Mouse (Mus musculus): ENCODE data around the gene Abcd3. TPM values are rescaled to one million over a fixed set of nuclear protein-coding genes. Genes with fewer than 3 reads are reported as not detected.
A peak's percentile ranks its signal among the peaks of the same experiment; 100 is the strongest.

The Abcd3 gene
- total RNA-seq, 4 experiments from 2014 or later, result 33.2 to 39.3 (median 34.6) TPM

- DNase-seq (ENCODE audit: low spot score in 2 of 2), result no peak
These were observed 75.5 kb downstream of the Abcd3 start for GRCm38 (mm10) chr3:121739489-121740213.

DNA sequence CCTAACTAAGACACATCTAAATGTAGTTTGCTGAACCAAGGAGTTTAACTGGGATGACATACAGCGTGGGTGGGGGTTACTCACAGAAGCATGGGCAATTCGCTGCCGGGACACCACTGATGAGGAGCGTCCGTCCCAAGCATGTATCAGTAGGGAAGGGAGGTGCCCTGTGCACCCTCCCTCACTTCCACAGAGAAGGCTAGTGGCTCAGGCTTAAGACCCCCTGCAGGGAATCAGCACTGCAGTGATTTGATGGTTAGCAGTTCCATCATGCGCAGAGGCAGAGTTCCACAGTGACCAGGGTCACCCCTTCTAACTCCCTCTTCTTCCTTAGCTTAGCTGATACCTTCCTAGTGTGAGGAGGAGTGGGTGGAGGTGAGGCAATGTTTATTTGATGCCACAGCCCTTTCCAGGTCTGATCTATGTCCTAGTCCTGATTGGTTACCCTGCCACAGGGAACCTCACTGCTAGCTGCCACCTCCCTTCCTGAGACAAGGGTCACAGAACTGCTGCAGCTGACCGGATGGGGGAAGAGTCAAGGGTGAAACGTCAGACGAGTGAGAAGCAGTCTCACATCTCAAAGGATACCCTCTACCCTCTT lies 76.3 kb downstream of the Abcd3 start:
- DNase-seq (ENCODE audit: low spot score in 2 of 2), result no peak

GRCm38 (mm10) chr3:121737901-121738300 lies 77.2 kb downstream of the Abcd3 start:
- no peak for DNase-seq (ENCODE audit: low spot score in 2 of 2)

GRCm38 (mm10) chr3:121737453-121737852 lies 77.6 kb downstream of the Abcd3 start:
- no peak for DNase-seq (ENCODE audit: low spot score in 2 of 2)

DNA sequence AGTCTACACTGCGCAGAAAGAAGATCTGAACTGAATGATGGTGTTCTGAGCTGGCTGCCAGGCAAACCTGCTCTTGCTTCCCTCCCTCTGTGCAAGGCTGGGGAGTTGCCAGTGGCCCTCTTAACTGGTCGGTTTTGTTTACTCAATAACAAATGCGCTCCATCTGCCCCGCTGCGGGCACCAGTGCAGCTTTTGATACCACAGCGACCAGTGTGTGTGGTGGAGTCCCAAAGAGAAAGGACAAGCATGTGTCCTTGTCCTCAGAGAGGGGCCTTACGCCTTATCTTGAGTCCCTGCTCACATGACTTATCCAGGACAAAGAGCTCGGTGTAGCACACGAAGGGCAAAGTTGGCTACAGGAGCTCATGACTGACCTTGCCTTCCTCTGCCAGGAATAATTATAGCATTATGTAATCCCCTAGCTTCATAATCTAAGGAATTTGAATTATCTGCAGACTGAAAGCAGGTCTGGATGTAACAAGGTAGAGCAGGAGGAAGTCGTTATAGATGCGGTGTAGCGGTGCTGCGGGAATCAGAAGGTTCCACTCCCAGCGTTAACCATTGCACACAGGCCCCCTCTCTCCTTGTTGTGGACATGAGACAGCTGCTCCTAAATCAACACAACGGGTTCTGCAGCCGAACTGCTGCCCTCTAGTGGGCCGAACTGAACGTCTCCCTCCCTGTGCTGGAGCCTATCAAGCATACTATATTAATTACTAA lies 78.9 kb downstream of the Abcd3 start:
- peak; percentile 64 to 71 for DNase-seq (ENCODE audit: low spot score in 2 of 2)

GRCm38 (mm10) chr3:121735542-121735941 lies 79.6 kb downstream of the Abcd3 start:
- DNase-seq (ENCODE audit: low spot score in 2 of 2), result no peak

GRCm38 (mm10) chr3:121729678-121730077 lies 85.4 kb downstream of the Abcd3 start:
- DNase-seq (ENCODE audit: low spot score in 2 of 2), result no peak

- no peak for DNase-seq (ENCODE audit: low spot score in 2 of 2)
These were observed 89.5 kb downstream of the Abcd3 start for GRCm38 (mm10) chr3:121725651-121726050.

DNA sequence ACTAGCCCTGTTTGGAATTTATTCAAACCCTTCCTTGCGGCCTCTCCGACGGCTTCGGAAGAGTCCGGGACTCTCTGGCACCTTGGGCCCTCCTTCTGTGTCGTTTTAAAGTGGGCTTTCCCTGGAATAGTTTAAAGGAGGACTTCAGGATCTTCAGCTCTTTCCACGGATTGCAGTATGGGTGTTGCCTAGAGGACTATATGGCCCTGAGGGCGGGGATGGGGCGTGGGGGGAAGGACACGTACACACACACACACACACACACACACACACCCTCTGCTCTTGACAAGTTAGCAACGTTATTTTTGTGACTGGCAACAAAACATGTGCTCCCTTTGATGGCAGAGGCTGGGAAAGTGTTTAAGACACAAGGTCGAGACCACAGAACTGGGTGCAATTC lies 90.5 kb downstream of the Abcd3 start:
- DNase-seq (ENCODE audit: low spot score in 2 of 2), result no peak

DNA sequence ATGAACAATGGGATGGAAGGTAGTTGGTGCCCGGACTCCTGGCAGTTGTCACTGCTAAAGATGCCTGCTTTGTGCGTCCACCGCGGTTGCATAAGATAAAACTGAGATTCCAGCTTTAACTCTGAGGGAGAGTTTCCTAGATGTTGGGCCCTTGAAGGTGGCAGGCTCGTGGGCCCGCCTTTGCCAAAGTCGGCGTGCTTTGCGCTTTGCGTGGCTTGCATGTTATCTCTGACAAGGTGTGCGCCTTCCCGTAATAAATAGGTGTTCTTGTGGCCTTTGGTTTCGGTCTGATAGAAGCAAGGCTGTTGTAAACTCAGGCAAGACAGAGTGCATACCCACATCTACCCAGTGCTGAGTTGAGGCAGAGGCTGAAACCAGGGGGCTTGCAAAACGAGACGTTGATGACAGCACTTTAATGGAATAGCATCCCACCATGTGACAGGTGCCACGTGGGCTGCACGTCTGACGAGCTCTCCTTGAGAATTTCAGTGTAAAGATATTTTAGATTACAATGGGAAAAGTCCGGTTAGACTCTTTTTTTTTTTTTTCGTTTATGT lies 91.1 kb downstream of the Abcd3 start:
- no peak for DNase-seq (ENCODE audit: low spot score in 2 of 2)

DNA sequence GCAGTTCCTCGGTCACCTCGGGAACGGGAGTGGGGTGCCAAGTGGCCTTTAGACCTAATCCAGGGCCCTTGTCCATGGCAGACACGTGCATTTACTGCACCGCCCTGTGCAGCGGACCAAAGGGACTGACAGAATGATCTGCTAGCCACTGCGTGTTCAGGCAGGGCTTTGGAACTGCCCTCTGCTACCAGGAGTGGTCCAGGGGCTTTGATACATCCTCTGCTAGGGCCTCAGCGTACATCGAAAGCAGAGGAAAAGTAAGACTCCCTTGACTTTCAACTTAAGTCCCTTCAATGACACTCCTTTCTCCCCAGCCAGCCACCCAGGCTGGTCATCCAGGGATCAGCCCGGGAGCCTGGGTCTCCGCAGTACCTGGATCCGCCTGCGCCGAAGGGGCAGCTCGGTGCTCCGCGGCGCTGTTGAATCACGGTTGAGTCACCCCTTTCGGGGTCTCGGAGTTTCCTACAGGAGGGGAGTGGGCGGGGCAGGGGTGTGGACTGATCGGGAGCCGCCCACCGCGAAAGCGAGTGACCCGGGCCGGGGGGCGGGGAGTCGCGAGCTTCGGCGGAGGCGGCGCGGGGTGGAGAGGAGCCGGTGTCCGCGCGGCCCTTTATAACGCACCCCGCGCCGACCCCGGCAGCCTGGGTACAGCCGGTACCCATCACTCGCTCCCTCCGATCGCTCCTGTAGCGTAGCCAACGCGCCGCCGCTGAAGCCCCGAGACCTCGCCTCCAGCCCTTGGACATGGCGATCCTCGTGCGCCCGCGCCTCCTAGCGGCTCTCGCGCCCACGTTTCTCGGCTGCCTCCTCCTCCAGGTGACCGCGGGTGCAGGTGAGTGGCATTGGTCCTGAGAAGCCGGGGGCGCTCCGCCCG lies 91.9 kb downstream of the Abcd3 start, which contains the start of gene F3:
F3 (plus strand) TSS at position 567 of the 874 bp plus-strand sequence.
- DNase-seq (ENCODE audit: low spot score in 2 of 2), result peak; percentile 58 to 70

DNA sequence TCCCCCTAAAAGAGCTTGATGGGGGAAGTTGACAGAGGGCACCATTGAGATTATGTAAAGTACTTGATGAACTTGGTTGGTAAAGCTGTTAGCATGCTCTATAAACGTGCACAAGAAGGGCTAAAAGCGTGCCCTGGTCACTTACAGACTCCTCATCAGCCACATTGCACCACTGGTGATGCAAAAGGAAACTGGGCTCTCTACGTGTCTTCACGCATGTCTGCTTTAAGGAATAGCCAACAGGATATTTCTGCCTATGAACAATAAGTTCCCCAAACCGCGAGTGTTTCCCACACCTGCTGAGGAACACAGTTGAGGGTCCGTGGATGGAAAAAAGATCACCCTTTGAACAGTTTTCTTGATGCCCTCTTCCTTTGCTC lies 93.4 kb downstream of the Abcd3 start:
- no peak for DNase-seq (ENCODE audit: low spot score in 2 of 2)

DNA sequence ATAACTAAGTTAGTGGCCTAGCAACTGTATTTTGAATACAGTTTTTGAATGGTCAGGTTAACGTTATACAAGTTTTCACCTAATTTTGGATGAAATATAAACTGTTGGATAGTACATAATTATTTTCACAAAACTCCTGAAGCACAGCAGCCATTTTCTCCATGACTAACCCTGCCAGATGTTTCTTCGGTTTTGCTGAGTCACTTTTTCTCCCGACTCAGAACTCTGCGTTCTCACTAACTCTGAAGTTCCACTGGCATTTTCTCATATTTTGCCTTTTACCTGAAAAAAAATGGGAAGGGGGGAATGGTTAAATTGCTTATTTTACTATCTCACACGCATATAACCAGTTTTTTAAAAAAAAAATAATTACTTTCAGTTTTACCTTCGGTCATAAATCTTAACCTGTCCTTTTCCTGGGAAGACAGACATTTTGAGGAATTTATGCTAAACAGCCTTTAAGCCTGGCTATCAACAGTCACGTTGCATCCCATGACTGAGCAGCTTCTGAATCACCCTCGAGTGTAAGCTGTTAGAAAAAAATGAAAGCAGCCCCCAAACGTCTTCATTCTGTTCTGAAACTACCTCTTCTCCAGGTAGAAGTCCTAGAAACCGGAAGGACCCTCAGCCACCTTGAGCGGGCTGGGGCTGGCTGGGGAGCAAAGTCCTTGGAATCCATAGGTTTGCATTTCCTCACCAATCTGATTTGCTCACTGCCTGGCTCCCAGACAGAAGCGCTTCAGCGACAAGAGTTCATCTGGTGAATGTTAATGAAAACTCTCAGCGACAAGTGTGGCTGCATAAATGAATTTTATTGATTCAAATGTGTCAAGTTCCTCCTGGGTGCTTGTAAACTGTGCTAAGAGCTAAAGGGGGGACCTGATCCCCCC lies 94.1 kb downstream of the Abcd3 start:
- DNase-seq (ENCODE audit: low spot score in 2 of 2), result no peak

DNA sequence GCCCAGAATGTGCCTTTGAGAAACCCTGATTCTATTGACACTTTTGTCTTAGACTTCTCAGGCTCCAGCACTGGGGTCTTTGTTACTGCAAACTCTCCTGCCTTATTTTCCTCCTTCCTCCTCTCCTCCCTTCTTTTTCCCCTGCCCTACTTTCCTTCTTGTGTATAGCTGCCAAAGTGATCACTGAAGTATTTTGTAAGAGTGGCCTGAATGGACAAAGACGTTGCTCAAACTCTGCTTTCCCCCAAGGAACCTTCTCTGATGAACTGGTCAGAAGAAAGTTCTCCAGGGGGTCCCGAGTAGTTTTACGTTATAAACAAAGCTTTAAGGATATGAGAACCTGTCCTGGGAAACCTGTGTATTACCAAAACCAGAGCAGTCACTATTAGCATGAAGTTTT lies 95.4 kb downstream of the Abcd3 start:
- DNase-seq (ENCODE audit: low spot score in 2 of 2), result no peak

GRCm38 (mm10) chr3:121718679-121719078 lies 96.4 kb downstream of the Abcd3 start:
- no peak for DNase-seq (ENCODE audit: low spot score in 2 of 2)

GRCm38 (mm10) chr3:121716480-121716879 lies 98.6 kb downstream of the Abcd3 start:
- DNase-seq (ENCODE audit: low spot score in 2 of 2), result no peak

- no peak for DNase-seq (ENCODE audit: low spot score in 2 of 2)
These were observed 99.2 kb downstream of the Abcd3 start for GRCm38 (mm10) chr3:121715741-121716459.

DNA sequence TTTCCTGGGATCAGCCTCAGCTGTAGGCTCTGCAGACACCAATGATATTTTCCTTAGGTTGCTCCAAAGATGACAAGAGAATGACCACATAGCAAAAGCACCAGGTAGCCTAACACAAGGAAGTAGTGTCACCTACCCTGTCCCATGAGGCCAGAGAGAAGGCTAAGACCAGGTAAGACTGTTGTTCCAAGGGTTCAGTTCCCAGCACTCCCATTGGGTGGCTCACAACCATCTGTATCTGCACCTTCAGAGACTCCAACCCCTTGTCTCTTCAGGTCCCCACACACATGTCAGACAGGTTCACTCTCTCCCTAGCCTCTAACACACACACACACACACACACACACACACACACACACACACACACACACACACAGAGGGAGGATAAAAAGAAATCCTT lies 99.8 kb downstream of the Abcd3 start:
- no peak for DNase-seq (ENCODE audit: low spot score in 2 of 2)

DNA sequence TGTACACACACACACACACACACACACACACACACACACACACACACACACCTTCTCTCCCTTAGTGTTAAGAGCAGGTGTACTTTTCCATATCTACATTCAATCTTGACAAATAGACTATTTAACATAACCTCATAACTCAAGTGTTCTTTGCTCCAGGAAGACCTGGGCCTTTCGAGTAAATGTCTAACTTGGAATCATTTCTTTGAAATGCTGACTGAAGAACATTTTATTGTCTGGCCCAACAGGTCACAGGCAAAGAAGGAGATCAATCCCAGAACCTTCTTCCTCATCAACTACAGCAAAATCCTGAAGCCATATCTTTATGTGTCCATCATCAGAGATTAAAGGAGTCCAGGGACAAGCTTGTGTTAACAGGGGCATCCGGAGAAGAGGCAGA lies 100.6 kb downstream of the Abcd3 start:
- DNase-seq (ENCODE audit: low spot score in 2 of 2), result no peak

GRCm38 (mm10) chr3:121713816-121714215 lies 101.3 kb downstream of the Abcd3 start:
- DNase-seq (ENCODE audit: low spot score in 2 of 2), result no peak
